Mouse (Mus musculus) liver, embryonic 14.5 days (tissue): ENCODE measurements around the gene Tnfrsf1b. TPM values are rescaled to one million over a fixed set of nuclear protein-coding genes. Genes with fewer than 3 reads are reported as not detected.

Source experiments
- ATAC-seq: fragments of 200-750 bp; cut with Nextera tagmentation; 2 replicates; pipeline ENCODE4 v1.8.0; 2017; ENCODE audit warnings: moderate number of reproducible peaks, mild to moderate bottlenecking, moderate library complexity; ENCODE audit not compliant: insufficient read depth
- DNase-seq, 3 experiments: peaks; one replicate each; pipeline ENCODE4 v3.0.0-alpha.2; 2012 to 2013; ENCODE audit warnings: low read depth in 3 of 3, low spot score in 3 of 3
- H3K27ac ChIP-seq: fragments of 300-500 bp; sonication (generic); 2 replicates; pipeline ENCODE4 v1.5.1; 2014; ENCODE audit warnings: moderate library complexity, mild to moderate bottlenecking, control low read depth, inconsistent platforms
- H3K27me3 ChIP-seq: fragments of 300-500 bp; sonication (generic); 2 replicates; pipeline ENCODE4 v1.6.1; 2014; ENCODE audit warnings: mild to moderate bottlenecking, low read length, moderate library complexity; ENCODE audit not compliant: control insufficient read depth, insufficient read depth
- H3K36me3 ChIP-seq: fragments of 300-500 bp; sonication (generic); replicated peaks from 2 replicates; pipeline ENCODE4 v1.6.1; 2014; ENCODE audit warnings: low read depth; ENCODE audit not compliant: control insufficient read depth, insufficient read depth
- H3K4me1 ChIP-seq, 2 experiments: fragments of 200-500 bp in 1 of 2; fragments of 300-500 bp in 1 of 2; sonication (generic) in 1 of 2; replicated peaks; 2 replicates each; pipeline ENCODE4 v1.6.1; 2012 to 2014; ENCODE audit warnings: antibody characterized with exemption in 1 of 2, inconsistent platforms in 1 of 2, low read length in 1 of 2; ENCODE audit not compliant: control insufficient read depth in 2 of 2, insufficient read depth in 2 of 2
- H3K4me2 ChIP-seq: fragments of 300-500 bp; sonication (generic); 2 replicates; pipeline ENCODE4 v1.6.1; 2014; ENCODE audit warnings: low read depth, mild to moderate bottlenecking, control low read depth, moderate library complexity
- H3K4me3 ChIP-seq, 2 experiments: fragments of 200-500 bp in 1 of 2; fragments of 300-500 bp in 1 of 2; sonication (generic) in 1 of 2; 2 replicates each; pipeline ENCODE4 v1.5.1; 2012 to 2014; ENCODE audit warnings: low read depth in 2 of 2, low read length in 2 of 2, mild to moderate bottlenecking in 2 of 2, control low read depth in 1 of 2, inconsistent platforms in 1 of 2, moderate library complexity in 1 of 2; ENCODE audit not compliant: insufficient read depth in 1 of 2
- H3K9ac ChIP-seq: fragments of 300-500 bp; sonication (generic); replicated peaks from 2 replicates; pipeline ENCODE4 v1.6.1; 2014; ENCODE audit warnings: mild to moderate bottlenecking, control low read depth, moderate library complexity
- H3K9me3 ChIP-seq: fragments of 300-500 bp; sonication (generic); 2 replicates; pipeline ENCODE4 v1.6.1; 2016; ENCODE audit warnings: low read length, mixed read lengths; ENCODE audit not compliant: control insufficient read depth
- CTCF ChIP-seq: IDR thresholded peaks from 2 replicates; pipeline ENCODE4 v1.5.1; 2016; ENCODE audit warnings: antibody characterized with exemption, low read depth, control low read depth
- EP300 ChIP-seq: IDR thresholded peaks from 2 replicates; pipeline ENCODE4 v1.6.1; 2016; ENCODE audit warnings: antibody characterized with exemption, low read depth
- WGBS: fragments of 180-500 bp; shearing (Covaris S2); extraction: QIAGEN DNeasy Blood & Tissue Kit; methylation state at CpG from one replicate; pipeline ENCODE4 v1.1.7; 2014; ENCODE audit not compliant: insufficient replicate concordance; 5-methylcytosine and 5-hydroxymethylcytosine counted together
- polyA plus RNA-seq, 2 experiments: library from polyadenylated mRNA; depleted of rRNA in 1 of 2; stranded (reverse) in 1 of 2; unstranded in 1 of 2; fragments of >200 nt; fragmentation: Nextera tagmentation in 1 of 2; extraction: Ambion mirVana in 1 of 2; gene quantifications; 2 replicates each; pipeline versions ENCODE4 v1.2.1 to v1.2.3; 2012 to 2014

Tnfrsf1b gene
- polyA plus RNA-seq, 2 experiments: 3.2 to 4.7 TPM

- H3K36me3 ChIP-seq: no peaks in the 10 kb centered on the region
Measured at GRCm38 (mm10) chr4:145233487-145234228, 13.0 kb downstream of the Tnfrsf1b start.

GRCm38 (mm10) chr4:145231732-145232131 is 14.9 kb downstream of the Tnfrsf1b start:
- no peak overlapping the region for H3K4me2 ChIP-seq
- H3K36me3 ChIP-seq: no peaks in the 10 kb centered on the region
- H3K9ac ChIP-seq: no peak overlapping the region
- DNase-seq: no peak
- WGBS: 64% methylated on average over 5 of the region's 5 CpGs
- no peak for ATAC-seq
- no peaks in the 10 kb centered on the region for H3K27me3 ChIP-seq
- H3K9me3 ChIP-seq: no peaks in the 10 kb centered on the region
- TF ChIP-seq EP300: no peak
- no peak for TF ChIP-seq CTCF
- no peak overlapping the region for H3K4me3 ChIP-seq
- 0 out of 4 replicates have a peak, but pooled peaks cover 0 to 2% of the 10 kb centered on the region in 2 experiments for H3K4me1 ChIP-seq
- no peak overlapping the region for H3K27ac ChIP-seq

More at GRCm38 (mm10) chr4:145233487-145234228, 13.0 kb downstream of the Tnfrsf1b start:
- ATAC-seq: no peak
- no peak for TF ChIP-seq CTCF
- no peak for TF ChIP-seq EP300
- no peak overlapping the region for H3K9ac ChIP-seq
- no peaks in the 10 kb centered on the region for H3K9me3 ChIP-seq
- H3K4me2 ChIP-seq: no peak overlapping the region
- H3K27ac ChIP-seq: no peak overlapping the region
- H3K4me1 ChIP-seq: 0 out of 4 replicates have a peak, but pooled peaks cover 0 to 2% of the 10 kb centered on the region in 2 experiments
- 35% methylated on average over 3 of the region's 3 CpGs for WGBS
- H3K27me3 ChIP-seq: no peaks in the 10 kb centered on the region
- no peak for DNase-seq
- no peak overlapping the region for H3K4me3 ChIP-seq

- H3K36me3 ChIP-seq: no peaks in the 10 kb centered on the region
- no peak overlapping the region for H3K27ac ChIP-seq
- no peaks in the 10 kb centered on the region for H3K9me3 ChIP-seq
- TF ChIP-seq EP300: no peak
- no peak for TF ChIP-seq CTCF
- H3K27me3 ChIP-seq: no peaks in the 10 kb centered on the region
- no peak for ATAC-seq
- no peak overlapping the region for H3K9ac ChIP-seq
- WGBS: 70% methylated on average over 2 of the region's 2 CpGs
- DNase-seq: no peak
- no peak overlapping the region for H3K4me2 ChIP-seq
- no peak overlapping the region for H3K4me3 ChIP-seq
- H3K4me1 ChIP-seq: 0 out of 4 replicates have a peak, but pooled peaks cover 0 to 2% of the 10 kb centered on the region in 2 experiments
Measured at GRCm38 (mm10) chr4:145230647-145231046, 16.0 kb downstream of the Tnfrsf1b start.

GRCm38 (mm10) chr4:145229524-145230163 is 17.0 kb downstream of the Tnfrsf1b start:
- H3K27ac ChIP-seq: no peak overlapping the region
- TF ChIP-seq CTCF (no peak), EP300 (no peak)
- no peak overlapping the region for H3K4me2 ChIP-seq
- no peak for DNase-seq
- no peak overlapping the region for H3K4me3 ChIP-seq
- H3K4me1 ChIP-seq: 0 out of 4 replicates have a peak, but pooled peaks cover 0 to 2% of the 10 kb centered on the region in 2 experiments
- H3K9ac ChIP-seq: no peak overlapping the region
- ATAC-seq: no peak
- H3K36me3 ChIP-seq: no peaks in the 10 kb centered on the region
- H3K9me3 ChIP-seq: no peaks in the 10 kb centered on the region
- 60% methylated on average over 5 of the region's 5 CpGs for WGBS
- H3K27me3 ChIP-seq: no peaks in the 10 kb centered on the region

- H3K4me3 ChIP-seq: no peak overlapping the region
- WGBS: 51% methylated on average over 6 of the region's 6 CpGs
- no peaks in the 10 kb centered on the region for H3K36me3 ChIP-seq
- DNase-seq (no peak), ATAC-seq (no peak)
- no peaks in the 10 kb centered on the region for H3K27me3 ChIP-seq
- H3K9me3 ChIP-seq: no peaks in the 10 kb centered on the region
- 0 out of 4 replicates have a peak, but pooled peaks cover 0 to 2% of the 10 kb centered on the region in 2 experiments for H3K4me1 ChIP-seq
- no peak for TF ChIP-seq EP300
- no peak for TF ChIP-seq CTCF
- no peak overlapping the region for H3K9ac ChIP-seq
- H3K27ac ChIP-seq: no peak overlapping the region
- H3K4me2 ChIP-seq: no peak overlapping the region
Measured at GRCm38 (mm10) chr4:145229051-145229450, 17.6 kb downstream of the Tnfrsf1b start.
